Comparison of ENCODE assay signal across 8 mouse cellular contexts in genomic region chr8:78742453-78742852, GRCm38 (mm10).
DNase-seq lines count a peak whose midpoint lies in the region; ATAC-seq and TF ChIP-seq lines count a peak whose summit lies in the region.

No protein-coding gene starts in this region.

- H3K9me3 ChIP-seq in heart, embryonic 11.5 days (replicated peaks; ENCODE audit: control insufficient read depth, low read length): no peaks in the 10 kb centered on the region
- no peaks in the 10 kb centered on the region for H3K9me3 ChIP-seq in kidney, embryonic 14.5 days (ENCODE audit: control insufficient read depth, low read length)
- H3K9me3 ChIP-seq in liver, embryonic 14.5 days (ENCODE audit: control insufficient read depth, low read length): no peaks in the 10 kb centered on the region

- TF ChIP-seq CTCF in liver, embryonic 14.5 days (IDR thresholded peaks at IDR 0.05; ENCODE audit: low read depth): no peak

- peak; percentile 39 for DNase-seq in right cerebral cortex, adult 18-20 months
- no peak for DNase-seq in right cerebral cortex, postnatal 36 days (ENCODE audit: low spot score in 2 of 2)
- peak; percentile 46 for DNase-seq in fat pad, adult 2 months (ENCODE audit: extremely low read depth, low read depth, low spot score)
- DNase-seq in liver, embryonic 14.5 days (ENCODE audit: low read depth in 3 of 3, low spot score in 3 of 3): no peak
- peak; percentile 41 for DNase-seq in ovary, postnatal 10 days (ENCODE audit: low spot score)

- ATAC-seq in heart, embryonic 11.5 days (replicated peaks; ENCODE audit: insufficient number of reproducible peaks, low FRiP score, low TSS enrichment): peak; percentile 94
- ATAC-seq in kidney, embryonic 14.5 days (ENCODE audit: low FRiP score, low TSS enrichment): peak; percentile 93
- peak; percentile 55 for ATAC-seq in liver, embryonic 14.5 days (ENCODE audit: insufficient read depth)
- ATAC-seq in activated CD4-positive, CD25-positive, alpha-beta regulatory T cell, adult 4 months: no peak

- H3K27me3 ChIP-seq in heart, embryonic 11.5 days (ENCODE audit: control insufficient read depth, insufficient read depth, low read length): no peaks in the 10 kb centered on the region
- no peaks in the 10 kb centered on the region for H3K27me3 ChIP-seq in kidney, embryonic 14.5 days (ENCODE audit: control insufficient read depth, insufficient read depth, low read length)
- no peaks in the 10 kb centered on the region for H3K27me3 ChIP-seq in liver, embryonic 14.5 days (ENCODE audit: control insufficient read depth, insufficient read depth, low read length)

- no peak for TF ChIP-seq EP300 in liver, embryonic 14.5 days (IDR thresholded peaks at IDR 0.05; ENCODE audit: low read depth)

- 41% methylated on average over 2 of the region's 2 CpGs for WGBS in heart, embryonic 11.5 days (ENCODE audit: insufficient replicate concordance)
- 40% methylated on average over 2 of the region's 2 CpGs for WGBS in kidney, embryonic 14.5 days
- 45% methylated on average over 2 of the region's 2 CpGs for WGBS in liver, embryonic 14.5 days (ENCODE audit: insufficient replicate concordance)

- H3K4me3 ChIP-seq in heart, embryonic 11.5 days (ENCODE audit: low read depth, low read length): no peak overlapping the region
- H3K4me3 ChIP-seq in kidney, embryonic 14.5 days (ENCODE audit: low read length): no peak overlapping the region
- no peak overlapping the region for H3K4me3 ChIP-seq in liver, embryonic 14.5 days (ENCODE audit: insufficient read depth in 1 of 2, low read depth in 2 of 2, low read length in 2 of 2)

- no peak overlapping the region for H3K4me2 ChIP-seq in heart, embryonic 11.5 days
- H3K4me2 ChIP-seq in kidney, embryonic 14.5 days (replicated peaks; ENCODE audit: low read depth, low read length): no peak overlapping the region
- H3K4me2 ChIP-seq in liver, embryonic 14.5 days (ENCODE audit: low read depth): no peak overlapping the region

- H3K36me3 ChIP-seq in heart, embryonic 11.5 days (ENCODE audit: control insufficient read depth, insufficient read depth, low read length): no peaks in the 10 kb centered on the region
- no peaks in the 10 kb centered on the region for H3K36me3 ChIP-seq in kidney, embryonic 14.5 days (ENCODE audit: control insufficient read depth, insufficient read depth, low read length)
- no peaks in the 10 kb centered on the region for H3K36me3 ChIP-seq in liver, embryonic 14.5 days (replicated peaks; ENCODE audit: control insufficient read depth, insufficient read depth, low read depth)

- peak overlapping the region; percentile 93 for H3K27ac ChIP-seq in heart, embryonic 11.5 days (ENCODE audit: low read depth, low read length)
- H3K27ac ChIP-seq in kidney, embryonic 14.5 days (ENCODE audit: low read depth, low read length): peak overlapping the region; percentile 87
- H3K27ac ChIP-seq in liver, embryonic 14.5 days: no peak overlapping the region

- H3K9ac ChIP-seq in heart, embryonic 11.5 days (ENCODE audit: low read depth, low read length): peak overlapping the region; percentile 29; the same call in 1 of the 2 replicates
- H3K9ac ChIP-seq in kidney, embryonic 14.5 days (ENCODE audit: low read depth, low read length): 0 out of 2 replicates have a peak overlapping the region, but pooled peaks have one; percentile 18
- H3K9ac ChIP-seq in liver, embryonic 14.5 days (replicated peaks): no peak overlapping the region

- H3K4me1 ChIP-seq in heart, embryonic 11.5 days (ENCODE audit: control insufficient read depth, insufficient read depth, low read length): peaks cover 15% of the 10 kb centered on the region
- H3K4me1 ChIP-seq in kidney, embryonic 14.5 days (ENCODE audit: control insufficient read depth, insufficient read depth, low read length): peaks cover 13% of the 10 kb centered on the region
- H3K4me1 ChIP-seq in liver, embryonic 14.5 days (replicated peaks; ENCODE audit: control insufficient read depth in 2 of 2, insufficient read depth in 2 of 2, low read length in 1 of 2): no peaks in the 10 kb centered on the region; a peak in 1 of 4 replicates

Comparison
In these comparisons a context has a peak if more than half of its experiments do, and no peak if none do; other contexts are left out.
1. DNase-seq: peak in right cerebral cortex, adult 18-20 months (single experiment), fat pad, adult 2 months (single experiment) and ovary, postnatal 10 days (single experiment); none in right cerebral cortex, postnatal 36 days (0 of 2) and liver, embryonic 14.5 days (0 of 3).